Mouse (Mus musculus): ENCODE measurements at regions not wholly inside any gene's neighbourhood (a gene's known extent, or its start where the extent isn't known, plus 50 kb on each side); places are given as distances from the start of the nearest gene placed in this dataset.

- no peak overlapping the region for H3K4me2 ChIP-seq (replicated peaks; ENCODE audit: low read depth, low read length, severe bottlenecking)
- H3K9me3 ChIP-seq (ENCODE audit: control insufficient read depth, low read length): no peaks in the 10 kb centered on the region
- no peaks in the 10 kb centered on the region for H3K4me1 ChIP-seq (ENCODE audit: control insufficient read depth, insufficient read depth, low read length)
- H3K27me3 ChIP-seq (ENCODE audit: control insufficient read depth, insufficient read depth, low read length): no peaks in the 10 kb centered on the region
- H3K9ac ChIP-seq (ENCODE audit: low read depth, low read length, severe bottlenecking): no peak overlapping the region
- H3K36me3 ChIP-seq (ENCODE audit: control insufficient read depth, insufficient read depth, low read length): no peaks in the 10 kb centered on the region
- DNase-seq (ENCODE audit: low spot score) (no peak), ATAC-seq (ENCODE audit: low FRiP score, low read depth) (no peak)
- 60% methylated on average over 9 of the region's 9 CpGs for WGBS
- H3K4me3 ChIP-seq (replicated peaks; ENCODE audit: low read length): no peak overlapping the region
- TF ChIP-seq POLR2A (IDR thresholded peaks at IDR 0.05; ENCODE audit: borderline replicate concordance, extremely low read depth, insufficient read depth, insufficient read length): no peak
- H3K27ac ChIP-seq (replicated peaks; ENCODE audit: low read depth, low read length): no peak overlapping the region
Observed at GRCm38 (mm10) chr5:101173183-101173582, 327.7 kb downstream of the Gpat3 start.

- DNase-seq (ENCODE audit: low spot score): no peak
- H3K9me3 ChIP-seq (ENCODE audit: control insufficient read depth, low read length): no peaks in the 10 kb centered on the region
- WGBS: 64% methylated on average over 10 of the region's 10 CpGs
- no peaks in the 10 kb centered on the region for H3K4me1 ChIP-seq (ENCODE audit: control insufficient read depth, insufficient read depth, low read length)
- H3K9ac ChIP-seq (ENCODE audit: low read depth, low read length, severe bottlenecking): no peak overlapping the region
- H3K27me3 ChIP-seq (ENCODE audit: control insufficient read depth, insufficient read depth, low read length): no peaks in the 10 kb centered on the region
- H3K27ac ChIP-seq (replicated peaks; ENCODE audit: low read depth, low read length): no peak overlapping the region
- no peak overlapping the region for H3K4me3 ChIP-seq (replicated peaks; ENCODE audit: low read length)
- no peak overlapping the region for H3K4me2 ChIP-seq (replicated peaks; ENCODE audit: low read depth, low read length, severe bottlenecking)
- no peak for TF ChIP-seq POLR2A (IDR thresholded peaks at IDR 0.05; ENCODE audit: borderline replicate concordance, extremely low read depth, insufficient read depth, insufficient read length)
- no peak for ATAC-seq (ENCODE audit: low FRiP score, low read depth)
- no peaks in the 10 kb centered on the region for H3K36me3 ChIP-seq (ENCODE audit: control insufficient read depth, insufficient read depth, low read length)
Observed at GRCm38 (mm10) chr5:101172782-101173181, 327.3 kb downstream of the Gpat3 start.

- H3K36me3 ChIP-seq (ENCODE audit: control insufficient read depth, insufficient read depth, low read length): no peaks in the 10 kb centered on the region
- DNase-seq (ENCODE audit: low spot score): no peak
- no peak overlapping the region for H3K9ac ChIP-seq (ENCODE audit: low read depth, low read length, severe bottlenecking)
- H3K4me1 ChIP-seq (ENCODE audit: control insufficient read depth, insufficient read depth, low read length): no peaks in the 10 kb centered on the region
- H3K4me2 ChIP-seq (replicated peaks; ENCODE audit: low read depth, low read length, severe bottlenecking): no peak overlapping the region
- H3K4me3 ChIP-seq (replicated peaks; ENCODE audit: low read length): no peak overlapping the region
- no peak overlapping the region for H3K27ac ChIP-seq (replicated peaks; ENCODE audit: low read depth, low read length)
- TF ChIP-seq POLR2A (IDR thresholded peaks at IDR 0.05; ENCODE audit: borderline replicate concordance, extremely low read depth, insufficient read depth, insufficient read length): no peak
- WGBS: 55% methylated on average over 2 of the region's 2 CpGs
- H3K9me3 ChIP-seq (ENCODE audit: control insufficient read depth, low read length): no peaks in the 10 kb centered on the region
- no peak for ATAC-seq (ENCODE audit: low FRiP score, low read depth)
- H3K27me3 ChIP-seq (ENCODE audit: control insufficient read depth, insufficient read depth, low read length): no peaks in the 10 kb centered on the region
Observed at GRCm38 (mm10) chr5:101169074-101169473, 323.6 kb downstream of the Gpat3 start.

- DNase-seq (ENCODE audit: low spot score) (no peak), ATAC-seq (ENCODE audit: low FRiP score, low read depth) (no peak)
- Histone ChIP-seq H3K9me3 (ENCODE audit: control insufficient read depth, low read length) (no peaks in the 10 kb centered on the region), H3K36me3 (ENCODE audit: control insufficient read depth, insufficient read depth, low read length) (no peaks in the 10 kb centered on the region), H3K4me3 (replicated peaks; ENCODE audit: low read length) (no peak overlapping the region), H3K27me3 (ENCODE audit: control insufficient read depth, insufficient read depth, low read length) (no peaks in the 10 kb centered on the region), H3K4me1 (ENCODE audit: control insufficient read depth, insufficient read depth, low read length) (no peaks in the 10 kb centered on the region), H3K27ac (replicated peaks; ENCODE audit: low read depth, low read length) (no peak overlapping the region), H3K9ac (ENCODE audit: low read depth, low read length, severe bottlenecking) (no peak overlapping the region), H3K4me2 (replicated peaks; ENCODE audit: low read depth, low read length, severe bottlenecking) (no peak overlapping the region)
- TF ChIP-seq POLR2A (IDR thresholded peaks at IDR 0.05; ENCODE audit: borderline replicate concordance, extremely low read depth, insufficient read depth, insufficient read length): no peak
- 43% methylated on average over 8 of the region's 8 CpGs for WGBS
Observed at GRCm38 (mm10) chr5:101163624-101164213, 318.2 kb downstream of the Gpat3 start.

GRCm38 (mm10) chr5:101163112-101163511 lies 317.6 kb downstream of the Gpat3 start:
- 62% methylated on average over 5 of the region's 5 CpGs for WGBS
- no peak for TF ChIP-seq POLR2A (IDR thresholded peaks at IDR 0.05; ENCODE audit: borderline replicate concordance, extremely low read depth, insufficient read depth, insufficient read length)

GRCm38 (mm10) chr5:101157416-101157815 lies 311.9 kb downstream of the Gpat3 start:
- Histone ChIP-seq H3K4me2 (replicated peaks; ENCODE audit: low read depth, low read length, severe bottlenecking) (no peak overlapping the region), H3K4me1 (ENCODE audit: control insufficient read depth, insufficient read depth, low read length) (no peaks in the 10 kb centered on the region), H3K36me3 (ENCODE audit: control insufficient read depth, insufficient read depth, low read length) (no peaks in the 10 kb centered on the region), H3K27me3 (ENCODE audit: control insufficient read depth, insufficient read depth, low read length) (no peaks in the 10 kb centered on the region), H3K4me3 (replicated peaks; ENCODE audit: low read length) (no peak overlapping the region), H3K9ac (ENCODE audit: low read depth, low read length, severe bottlenecking) (no peak overlapping the region), H3K27ac (replicated peaks; ENCODE audit: low read depth, low read length) (no peak overlapping the region), H3K9me3 (ENCODE audit: control insufficient read depth, low read length) (no peaks in the 10 kb centered on the region)
- DNase-seq (ENCODE audit: low spot score) (no peak), ATAC-seq (ENCODE audit: low FRiP score, low read depth) (no peak)
- no peak for TF ChIP-seq POLR2A (IDR thresholded peaks at IDR 0.05; ENCODE audit: borderline replicate concordance, extremely low read depth, insufficient read depth, insufficient read length)
- WGBS: 58% methylated on average over 1 of the region's 1 CpGs

More at GRCm38 (mm10) chr5:101163112-101163511, 317.6 kb downstream of the Gpat3 start:
- ATAC-seq (ENCODE audit: low FRiP score, low read depth): no peak
- Histone ChIP-seq H3K9ac (ENCODE audit: low read depth, low read length, severe bottlenecking) (no peak overlapping the region), H3K4me1 (ENCODE audit: control insufficient read depth, insufficient read depth, low read length) (no peaks in the 10 kb centered on the region), H3K4me3 (replicated peaks; ENCODE audit: low read length) (no peak overlapping the region), H3K4me2 (replicated peaks; ENCODE audit: low read depth, low read length, severe bottlenecking) (no peak overlapping the region), H3K36me3 (ENCODE audit: control insufficient read depth, insufficient read depth, low read length) (no peaks in the 10 kb centered on the region), H3K27ac (replicated peaks; ENCODE audit: low read depth, low read length) (no peak overlapping the region), H3K9me3 (ENCODE audit: control insufficient read depth, low read length) (no peaks in the 10 kb centered on the region), H3K27me3 (ENCODE audit: control insufficient read depth, insufficient read depth, low read length) (no peaks in the 10 kb centered on the region)
- DNase-seq (ENCODE audit: low spot score): no peak

All from limb, embryonic 14.5 days (tissue).